16 mouse cellular contexts compared by ENCODE assay signal in genomic region chrX:130505626-130506025, GRCm38 (mm10).
A peak's percentile ranks its signal among the peaks of the same experiment; 100 is the strongest.
DNase-seq lines count a peak whose midpoint lies in the region; ATAC-seq lines count a peak whose summit lies in the region.
"Had no signal": no experiment of that assay in that cellular context is flagged by ENCODE, and none has a peak within 500 bp of the region (broad histone marks: within the 10 kb centered on the region; RNA-seq: fewer than 3 reads in every experiment).

No protein-coding gene starts in this region.

- no peaks in the 10 kb centered on the region for H3K27me3 ChIP-seq in forebrain, embryonic 11.5 days (ENCODE audit: control insufficient read depth, insufficient read depth, low read length)
- H3K27me3 ChIP-seq in forebrain, embryonic 15.5 days, result no peaks in the 10 kb centered on the region
- no peaks in the 10 kb centered on the region for H3K27me3 ChIP-seq in hindbrain, embryonic 13.5 days
- H3K27me3 ChIP-seq in midbrain, embryonic 16.5 days (ENCODE audit: control insufficient read depth, insufficient read depth, low read depth, low read length), result no peaks in the 10 kb centered on the region
- H3K27me3 ChIP-seq: heart, embryonic 13.5 days had no signal

- no peak overlapping the region for H3K27ac ChIP-seq in forebrain, embryonic 11.5 days (ENCODE audit: low read depth, low read length)
- H3K27ac ChIP-seq in forebrain, embryonic 15.5 days (replicated peaks), result no peak overlapping the region
- no peak overlapping the region for H3K27ac ChIP-seq in hindbrain, embryonic 13.5 days
- H3K27ac ChIP-seq in midbrain, embryonic 16.5 days (ENCODE audit: low read length), result no peak overlapping the region
- H3K27ac ChIP-seq: embryonic facial prominence, embryonic 13.5 days; heart, embryonic 13.5 days; limb, embryonic 12.5 days; stomach, postnatal 0 days had no signal

- no peaks in the 10 kb centered on the region for H3K36me3 ChIP-seq in forebrain, embryonic 11.5 days (ENCODE audit: control insufficient read depth, insufficient read depth, low read length)
- H3K36me3 ChIP-seq in forebrain, embryonic 15.5 days, result no peaks in the 10 kb centered on the region
- no peaks in the 10 kb centered on the region for H3K36me3 ChIP-seq in hindbrain, embryonic 13.5 days
- H3K36me3 ChIP-seq in midbrain, embryonic 16.5 days (ENCODE audit: control insufficient read depth, insufficient read depth, low read length), result no peaks in the 10 kb centered on the region
- H3K36me3 ChIP-seq: embryonic facial prominence, embryonic 13.5 days; heart, embryonic 13.5 days; limb, embryonic 12.5 days had no signal

- 32% methylated on average over 5 of the region's 5 CpGs for WGBS in forebrain, embryonic 11.5 days
- WGBS in forebrain, embryonic 15.5 days, result 14% methylated on average over 5 of the region's 5 CpGs
- 19% methylated on average over 5 of the region's 5 CpGs for WGBS in hindbrain, embryonic 13.5 days
- WGBS in midbrain, embryonic 16.5 days, result 19% methylated on average over 5 of the region's 5 CpGs

- H3K9me3 ChIP-seq in forebrain, embryonic 11.5 days (ENCODE audit: control insufficient read depth, low read length), result no peaks in the 10 kb centered on the region
- H3K9me3 ChIP-seq in forebrain, embryonic 15.5 days, result no peaks in the 10 kb centered on the region
- H3K9me3 ChIP-seq in hindbrain, embryonic 13.5 days, result no peaks in the 10 kb centered on the region
- no peaks in the 10 kb centered on the region for H3K9me3 ChIP-seq in midbrain, embryonic 16.5 days (replicated peaks; ENCODE audit: control insufficient read depth, low read length, poor library complexity, severe bottlenecking)
- H3K9me3 ChIP-seq: embryonic facial prominence, embryonic 13.5 days; heart, embryonic 13.5 days; limb, embryonic 12.5 days had no signal

- H3K4me3 ChIP-seq in forebrain, embryonic 11.5 days (ENCODE audit: low read depth, low read length), result no peak overlapping the region
- no peak overlapping the region for H3K4me3 ChIP-seq in forebrain, embryonic 15.5 days
- no peak overlapping the region for H3K4me3 ChIP-seq in hindbrain, embryonic 13.5 days
- no peak overlapping the region for H3K4me3 ChIP-seq in midbrain, embryonic 16.5 days (ENCODE audit: low read depth, low read length)
- H3K4me3 ChIP-seq: embryonic facial prominence, embryonic 13.5 days; heart, embryonic 13.5 days; limb, embryonic 12.5 days had no signal

- peak; percentile 47 for DNase-seq in forebrain, embryonic 11.5 days (ENCODE audit: low spot score)
- DNase-seq in embryo, embryonic 10 days (ENCODE audit: low spot score), result peak; percentile 3
- DNase-seq in frontal cortex, postnatal 36 days (ENCODE audit: low spot score in 2 of 2), result no peak
- DNase-seq in B cell, adult 2 months, result no peak
- no peak for DNase-seq in adrenal gland, adult 8-10 months
- DNase-seq: cerebellum, adult 9-11 months; gastrocnemius, postnatal 36 days; kidney, adult 2 months; lung, postnatal 4 days had no signal

- ATAC-seq in forebrain, embryonic 11.5 days (replicated peaks; ENCODE audit: low FRiP score), result peak; percentile 58; the same call in 1 of the 2 replicates
- no peak for ATAC-seq in forebrain, embryonic 15.5 days (replicated peaks)
- peak; percentile 19; the same call in 1 of the 2 replicates for ATAC-seq in hindbrain, embryonic 13.5 days (ENCODE audit: low FRiP score)
- ATAC-seq in midbrain, embryonic 16.5 days, result peak; percentile 39; the same call in 1 of the 2 replicates

- no peak overlapping the region for H3K9ac ChIP-seq in forebrain, embryonic 11.5 days (ENCODE audit: low read length)
- H3K9ac ChIP-seq in forebrain, embryonic 15.5 days (replicated peaks), result no peak overlapping the region
- no peak overlapping the region for H3K9ac ChIP-seq in hindbrain, embryonic 13.5 days
- no peak overlapping the region for H3K9ac ChIP-seq in midbrain, embryonic 16.5 days (ENCODE audit: low read depth, low read length)
- H3K9ac ChIP-seq: embryonic facial prominence, embryonic 13.5 days; heart, embryonic 13.5 days; limb, embryonic 12.5 days had no signal

- H3K4me2 ChIP-seq in forebrain, embryonic 11.5 days (ENCODE audit: low read depth, low read length, severe bottlenecking), result no peak overlapping the region
- no peak overlapping the region for H3K4me2 ChIP-seq in forebrain, embryonic 15.5 days (replicated peaks)
- H3K4me2 ChIP-seq in hindbrain, embryonic 13.5 days, result no peak overlapping the region
- no peak overlapping the region for H3K4me2 ChIP-seq in midbrain, embryonic 16.5 days (ENCODE audit: low read length)
- H3K4me2 ChIP-seq: embryonic facial prominence, embryonic 13.5 days; heart, embryonic 13.5 days; limb, embryonic 12.5 days had no signal

- no peaks in the 10 kb centered on the region for H3K4me1 ChIP-seq in forebrain, embryonic 11.5 days (replicated peaks; ENCODE audit: control insufficient read depth, insufficient read depth, low read length)
- H3K4me1 ChIP-seq in forebrain, embryonic 15.5 days, result 0 out of 2 replicates have a peak, but pooled peaks cover 8% of the 10 kb centered on the region
- no peaks in the 10 kb centered on the region for H3K4me1 ChIP-seq in hindbrain, embryonic 13.5 days (replicated peaks)
- H3K4me1 ChIP-seq in midbrain, embryonic 16.5 days (ENCODE audit: control insufficient read depth, insufficient read depth, low read length), result peaks cover 3% of the 10 kb centered on the region; the same call in 1 of the 2 replicates
- H3K4me1 ChIP-seq: embryonic facial prominence, embryonic 13.5 days; heart, embryonic 13.5 days; limb, embryonic 12.5 days had no signal

Comparison
In these comparisons a context has a peak if more than half of its experiments do, and no peak if none do; other contexts are left out.
1. DNase-seq: peak in forebrain, embryonic 11.5 days (single experiment) and embryo, embryonic 10 days (single experiment); none in frontal cortex, postnatal 36 days (0 of 2), B cell, adult 2 months (0 of 2) and adrenal gland, adult 8-10 months (single experiment).